Mouse (Mus musculus): ENCODE data around the gene Fam205c.
"Not testable (repeated sequence)": the region's sequence is repeated elsewhere in the genome, so short reads cannot be mapped to it uniquely, and the experiment has no call there.

Gene Fam205c

DNA sequence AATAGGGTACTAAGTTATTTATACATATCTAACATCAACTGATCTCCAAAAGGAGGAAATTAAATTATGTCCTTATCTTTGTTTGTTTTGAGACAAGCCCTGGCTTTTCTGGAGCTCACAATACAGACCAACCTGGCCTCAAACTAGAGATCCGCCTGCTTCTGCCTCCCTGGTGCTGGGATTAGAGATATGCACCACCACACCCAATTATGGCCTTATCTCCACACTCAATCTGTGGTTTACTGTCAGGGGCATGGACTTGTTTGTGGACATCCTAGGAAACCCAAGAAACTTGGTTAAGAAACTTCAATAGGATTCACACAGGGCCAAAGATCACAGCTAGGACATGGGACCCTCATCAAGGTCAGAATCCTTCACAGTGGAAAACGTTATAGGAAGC is 3.6 kb upstream of the Fam205c start:
- in situ Hi-C loops (cut with MboI, MseI), result no loop called here

GRCm38 (mm10) chr4:42876586-42877291 is 2.7 kb upstream of the Fam205c start:
- in situ Hi-C loops (cut with MboI, MseI), result no loop called here

- in situ Hi-C loops (cut with MboI, MseI), result loop anchor here (5.0 kb wide), 1 partner anchor 89 kb away; no protein-coding TSS in a partner anchor
Observed at GRCm38 (mm10) chr4:42872746-42873435, 1.1 kb downstream of the Fam205c start.

GRCm38 (mm10) chr4:42872151-42872550 is 1.9 kb downstream of the Fam205c start:
- in situ Hi-C loops (cut with MboI, MseI), result loop anchor here (5.0 kb wide), 1 partner anchor 90 kb away; no protein-coding TSS in a partner anchor

DNA sequence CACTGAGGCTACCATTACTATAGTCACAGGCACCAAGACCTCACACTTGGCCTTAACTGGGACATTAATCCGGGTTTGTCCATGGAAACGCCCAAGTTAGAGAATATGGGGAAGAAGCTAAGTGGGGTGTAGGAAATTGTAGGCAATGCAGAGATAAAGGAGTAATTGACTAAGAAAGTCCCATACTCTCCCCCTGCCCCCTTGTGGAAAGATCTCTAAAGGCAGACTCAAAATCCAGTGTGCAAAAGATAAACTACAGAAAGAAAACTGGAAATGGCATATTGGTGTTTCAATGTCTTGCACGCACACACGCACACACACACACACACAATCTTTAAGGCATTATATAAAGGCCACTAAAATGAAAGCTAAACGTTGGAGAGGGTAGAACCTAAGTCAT is 3.3 kb downstream of the Fam205c start:
- in situ Hi-C loops (cut with MboI, MseI), result loop anchor here (5.0 kb wide), 1 partner anchor 92 kb away; no protein-coding TSS in a partner anchor

DNA sequence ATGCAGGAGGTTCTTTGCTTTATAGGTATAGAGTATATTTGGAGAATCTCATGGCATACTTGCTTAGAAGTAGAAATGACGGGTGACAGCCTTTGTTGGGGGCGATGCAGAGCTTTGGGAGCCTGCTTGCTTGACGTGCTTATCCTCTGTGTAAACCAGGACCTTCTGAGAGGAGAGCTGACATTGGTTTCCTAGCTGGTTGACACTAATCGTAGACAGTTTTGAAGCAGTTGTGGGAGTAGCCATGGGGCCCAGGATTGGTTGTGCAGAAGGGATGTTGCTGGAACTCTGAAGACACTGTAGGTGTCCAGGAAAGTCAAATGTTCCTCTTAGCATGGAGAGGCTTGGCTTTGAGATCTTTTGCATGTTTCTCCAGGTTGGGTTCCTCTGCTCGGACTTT is 5.8 kb downstream of the Fam205c start:
- in situ Hi-C loops (cut with MboI, MseI), result loop anchor here (10.0 kb wide), 2 partner anchors 563 to 913 kb away; no protein-coding TSS in a partner anchor

- in situ Hi-C loops (cut with MboI, MseI), result loop anchor here (10.0 kb wide), 2 partner anchors 563 to 913 kb away; no protein-coding TSS in a partner anchor
Observed at GRCm38 (mm10) chr4:42867390-42867789, 6.6 kb downstream of the Fam205c start.

- in situ Hi-C loops (cut with MboI, MseI), result loop anchor here (10.0 kb wide), 2 partner anchors 559 to 909 kb away; no protein-coding TSS in a partner anchor
Observed at GRCm38 (mm10) chr4:42863487-42863886, 10.5 kb downstream of the Fam205c start.

GRCm38 (mm10) chr4:42860483-42860882 is 13.6 kb downstream of the Fam205c start:
- in situ Hi-C loops (cut with MboI, MseI), result loop anchor here (10.0 kb wide), 2 partner anchors 556 to 906 kb away; no protein-coding TSS in a partner anchor

DNA sequence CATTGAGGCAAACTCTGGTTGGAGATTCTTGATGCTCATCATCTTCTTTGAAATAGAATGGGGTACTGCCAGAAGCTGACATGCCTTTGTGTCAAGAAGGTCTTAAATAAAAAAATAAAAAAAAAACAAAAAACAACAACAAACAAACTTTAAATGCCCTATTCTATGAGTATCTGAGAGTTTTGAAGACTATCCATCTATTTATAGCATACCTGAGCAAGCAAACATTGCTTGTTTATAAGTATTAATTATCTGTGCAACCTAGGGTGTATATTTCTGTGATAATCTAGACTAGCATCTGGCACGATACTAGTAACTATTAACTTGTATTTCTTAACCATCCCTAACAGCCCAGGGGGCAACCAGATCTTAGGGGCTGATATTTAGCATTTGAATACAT is 17.4 kb downstream of the Fam205c start, which contains the start of gene Gm12394:
TSS of gene Gm12394 (minus strand) at position 101 of the 400 bp plus-strand sequence.
- in situ Hi-C loops (cut with MboI, MseI), result not testable (repeated sequence)

- in situ Hi-C loops (cut with MboI, MseI), result not testable (repeated sequence)
Observed at GRCm38 (mm10) chr4:42853788-42854187, 20.2 kb downstream of the Fam205c start, which contains the start of gene Fam205a1. Fam205a1 (minus strand) TSS chr4:42853888.

All from T-helper 2 cell (primary cell).